Mouse (Mus musculus) heart, adult 8-10 months (tissue): ENCODE measurements at regions not wholly inside any gene's neighbourhood (a gene's known extent, or its start where the extent isn't known, plus 50 kb on each side); places are given as distances from the start of the nearest gene placed in this dataset.

ENCODE experiments used
- DNase-seq: peaks from one replicate; pipeline ENCODE4 v3.0.0; 2022; ENCODE audit warnings: low spot score

DNA sequence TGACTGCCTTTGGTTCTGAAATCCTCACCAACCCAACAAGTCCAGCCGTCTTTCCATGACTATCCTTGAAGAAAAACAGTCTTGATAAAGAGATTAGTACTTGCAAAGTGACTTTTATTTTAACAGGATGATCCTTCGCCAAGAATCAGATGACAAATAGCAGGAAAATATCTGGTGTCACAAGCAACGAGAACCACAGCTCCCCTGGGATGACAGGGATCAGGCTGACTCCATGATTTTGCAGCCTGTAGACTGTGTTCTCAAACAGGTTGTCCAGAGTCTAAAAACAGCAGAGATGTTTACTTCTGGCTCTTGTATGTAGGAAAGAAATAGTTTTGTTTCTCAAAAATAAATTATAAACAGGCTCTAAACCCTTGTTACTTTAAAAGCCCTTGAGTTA lies 63.3 kb downstream of the Tmem18 start:
- DNase-seq: no peak

DNA sequence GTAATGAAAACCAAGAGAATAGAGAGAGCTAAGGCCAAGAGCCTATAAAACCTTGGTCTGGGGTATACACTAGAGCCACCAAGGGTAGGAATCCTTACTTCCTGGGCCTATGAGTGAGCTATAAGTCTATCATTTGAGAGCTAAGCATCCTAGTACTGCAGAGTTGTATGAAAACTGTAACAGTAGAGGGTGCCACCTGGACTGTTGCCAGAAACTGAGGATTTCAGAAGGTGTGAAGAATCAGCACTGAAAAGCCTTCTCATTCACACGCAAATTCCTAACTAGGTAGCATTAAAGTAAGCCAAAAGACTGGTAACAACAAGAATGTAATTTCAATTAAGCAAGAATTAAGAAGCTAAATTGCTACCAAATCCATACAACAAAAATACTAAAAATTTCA lies 67.3 kb downstream of the Tmem18 start:
- DNase-seq: no peak

DNA sequence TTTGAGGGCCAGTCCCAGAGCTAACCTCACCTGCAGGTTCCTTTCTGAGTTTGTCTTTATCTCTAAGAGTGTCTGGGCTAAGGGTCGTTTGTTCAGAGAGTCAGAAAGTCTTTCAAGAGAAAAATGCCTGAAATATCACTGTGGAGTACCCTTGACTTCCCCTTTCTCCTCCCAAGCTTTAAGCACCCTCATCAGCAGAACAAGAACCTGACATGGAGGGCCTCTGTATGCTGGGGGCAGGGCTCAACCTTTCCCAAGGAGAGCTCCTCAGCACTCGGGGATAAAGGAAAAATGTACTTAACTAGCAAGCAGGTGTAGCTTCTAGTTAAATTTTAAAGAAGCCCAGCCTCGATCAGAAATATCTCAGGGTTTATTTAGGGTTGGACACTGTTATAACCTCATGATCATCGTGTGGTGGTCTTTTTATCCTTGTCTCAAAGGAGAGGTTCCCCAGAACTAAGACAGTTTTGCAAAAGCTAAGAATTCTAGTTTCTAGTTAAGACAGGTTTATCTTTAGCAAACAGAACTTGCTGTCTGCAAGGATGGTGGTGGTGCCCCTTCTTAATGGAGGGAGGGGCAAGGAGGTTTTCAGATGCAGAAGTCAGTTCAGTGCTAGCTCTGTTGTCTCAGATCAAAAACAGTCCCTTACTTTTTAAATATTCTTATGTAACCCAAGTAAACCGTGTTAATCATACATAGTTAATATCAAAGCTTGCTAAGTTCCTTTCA lies 70.3 kb downstream of the Tmem18 start:
- DNase-seq: no peak

DNA sequence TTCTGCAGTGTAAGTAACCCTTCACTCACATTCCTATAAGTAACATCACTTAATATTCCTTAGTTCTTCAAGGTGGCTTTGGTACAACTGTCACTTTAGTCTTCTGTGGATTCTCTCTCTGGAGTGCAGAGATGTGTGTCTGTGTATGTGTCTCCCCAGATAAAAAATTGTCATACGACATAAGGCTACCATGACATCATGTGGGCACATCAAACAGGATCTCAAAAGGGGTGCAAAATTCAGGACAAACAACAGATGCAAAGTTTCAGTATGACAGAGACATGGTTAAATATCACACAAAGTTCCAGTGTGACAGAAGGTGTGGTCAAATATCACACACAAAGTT lies 70.8 kb downstream of the Tmem18 start:
- no peak for DNase-seq

GRCm38 (mm10) chr12:30678826-30679225 lies 94.6 kb downstream of the Tmem18 start:
- DNase-seq: no peak

- no peak for DNase-seq
Measured at GRCm38 (mm10) chr12:30690038-30690437, 105.8 kb downstream of the Tmem18 start.

- DNase-seq: no peak
Measured at GRCm38 (mm10) chr12:30693540-30693939, 109.3 kb downstream of the Tmem18 start.

- no peak for DNase-seq
Measured at GRCm38 (mm10) chr12:30698256-30698655, 114.0 kb downstream of the Tmem18 start.

GRCm38 (mm10) chr12:30703691-30704090 lies 119.5 kb downstream of the Tmem18 start:
- no peak for DNase-seq

GRCm38 (mm10) chr12:30707271-30707670 lies 123.0 kb downstream of the Tmem18 start:
- no peak for DNase-seq

DNA sequence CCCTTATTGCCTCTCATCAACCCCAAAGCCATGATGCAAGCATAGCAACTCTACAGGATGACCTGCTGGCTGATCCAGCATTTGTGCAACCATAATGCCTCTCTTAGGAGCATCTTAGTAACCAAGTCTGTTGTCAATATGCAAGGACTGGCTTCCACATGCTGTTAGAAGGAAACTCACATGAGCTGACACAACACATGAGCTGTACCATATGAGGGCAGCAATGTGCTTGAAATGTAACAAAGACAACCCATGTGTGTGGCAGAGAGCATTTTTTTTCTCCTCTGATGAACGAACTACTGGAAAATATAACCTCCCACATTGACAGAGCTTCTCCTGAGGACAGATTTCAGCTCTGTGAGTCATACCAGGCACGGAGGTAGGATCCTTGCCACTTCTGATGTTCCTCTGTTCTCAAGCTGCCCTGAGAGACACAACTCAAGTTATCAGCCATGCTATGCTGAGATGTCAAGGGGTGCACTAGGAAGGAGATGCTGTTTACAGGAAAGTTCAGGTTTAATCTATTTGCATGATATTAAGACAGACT lies 124.5 kb downstream of the Tmem18 start:
- DNase-seq: no peak

- no peak for DNase-seq
Measured at GRCm38 (mm10) chr12:30710554-30710953, 126.3 kb downstream of the Tmem18 start.

DNA sequence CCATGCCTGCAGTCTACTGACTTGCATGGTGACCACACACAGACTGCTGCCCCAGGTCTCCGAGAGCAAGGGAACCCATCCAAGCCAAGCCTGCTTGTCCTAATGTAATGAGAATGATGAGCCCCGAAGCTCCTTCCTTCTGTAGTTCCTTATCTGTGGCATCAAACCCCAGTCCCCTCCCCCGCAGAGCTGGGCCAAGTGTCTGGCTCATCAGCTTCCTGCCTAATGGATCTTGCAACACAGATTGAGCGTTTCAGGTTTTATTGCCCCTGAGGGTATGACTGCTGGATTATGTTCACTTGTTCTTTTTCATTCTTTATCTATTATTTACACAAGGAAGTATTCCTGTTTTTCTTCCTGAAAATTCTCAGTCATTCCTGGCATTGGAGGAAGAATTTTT lies 142.5 kb downstream of the Tmem18 start:
- DNase-seq: no peak

GRCm38 (mm10) chr12:30729437-30729836 lies 145.2 kb downstream of the Tmem18 start:
- DNase-seq: no peak

GRCm38 (mm10) chr12:30767621-30768020 lies 116.5 kb upstream of the Alkal2 start:
- DNase-seq: no peak

DNA sequence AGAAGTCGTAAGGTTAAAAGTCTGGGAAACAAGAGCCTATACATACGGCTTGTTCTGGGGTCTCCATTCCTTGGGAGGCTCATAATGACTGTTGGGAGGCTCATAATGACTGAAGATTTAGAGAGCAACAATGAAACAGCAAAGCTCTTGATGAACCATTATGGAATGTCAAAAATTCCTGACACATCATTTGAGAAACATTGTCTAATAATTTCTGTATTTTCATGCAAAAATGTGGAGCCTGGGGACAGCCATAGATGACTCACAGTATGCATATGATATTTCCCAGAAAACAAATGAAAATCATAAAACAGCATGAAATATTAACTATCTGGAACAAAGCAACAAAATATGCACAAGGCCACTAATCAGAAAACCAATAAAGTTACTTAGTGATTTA lies 90.8 kb upstream of the Alkal2 start:
- no peak for DNase-seq

DNA sequence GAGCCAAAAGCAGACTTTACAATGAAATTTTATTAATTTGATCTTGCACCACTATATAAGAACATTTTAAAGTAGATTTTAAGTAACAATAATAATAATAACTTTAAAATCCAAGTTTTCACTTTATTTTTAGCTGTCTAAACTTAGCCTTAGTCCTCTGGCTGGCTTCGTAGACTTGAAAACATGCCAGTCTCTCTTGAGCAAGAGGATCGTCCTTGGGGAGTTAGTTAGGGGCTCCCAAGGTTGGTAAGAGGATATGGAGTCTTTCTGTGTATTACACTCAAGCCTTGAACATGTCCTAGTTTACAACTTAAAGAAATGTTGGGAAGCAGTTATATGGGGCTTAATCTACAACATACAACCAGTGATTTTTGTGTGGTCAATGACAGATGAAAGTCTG lies 68.0 kb upstream of the Alkal2 start:
- DNase-seq: peak; percentile 11

GRCm38 (mm10) chr12:30831383-30831782 lies 52.7 kb upstream of the Alkal2 start:
- DNase-seq: no peak
